Mouse (Mus musculus) thymus, adult 2 months (tissue): Measurements from ENCODE around the gene BC051665.

Source experiments
- CTCF ChIP-seq: fragments of 200-500 bp; IDR thresholded peaks from 2 replicates; pipeline ENCODE4 v1.5.1; 2012; ENCODE audit warnings: mild to moderate bottlenecking, control low read depth, low read length, moderate library complexity, borderline replicate concordance; ENCODE audit not compliant: control insufficient read depth, poor library complexity, insufficient read depth; ENCODE audit errors: extremely low read depth
- POLR2A ChIP-seq: fragments of 200-500 bp; IDR thresholded peaks from 2 replicates; pipeline ENCODE4 v1.6.1; 2012; ENCODE audit warnings: mild to moderate bottlenecking, low read length, control low read depth, moderate library complexity; ENCODE audit not compliant: control insufficient read depth, poor library complexity, insufficient read depth; ENCODE audit errors: extremely low read depth

- TF ChIP-seq CTCF = no peak
- TF ChIP-seq POLR2A = no peak
These were observed 23.5 kb upstream of the BC051665 start for GRCm38 (mm10) chr13:60809690-60810089.
